Mouse (Mus musculus) heart, adult 2 months (tissue): Measurements from ENCODE around the gene Tns4. TPM values are rescaled to one million over a fixed set of nuclear protein-coding genes. Genes with fewer than 3 reads are reported as not detected.

Source experiments
- DNase-seq, 2 experiments: peaks; one replicate each; pipeline ENCODE4 v3.0.0; 2021
- H3K27ac ChIP-seq: fragments of 200-600 bp; 2 replicates; pipeline ENCODE4 v1.8.1; 2022
- H3K27me3 ChIP-seq: fragments of 200-500 bp; 2 replicates; pipeline ENCODE4 v1.6.1; 2012; ENCODE audit warnings: mild to moderate bottlenecking, low read length, inconsistent platforms, mixed read lengths; ENCODE audit not compliant: control insufficient read depth, insufficient read depth
- H3K36me3 ChIP-seq: fragments of 200-500 bp; 2 replicates; pipeline ENCODE4 v1.6.1; 2012; ENCODE audit warnings: low read length, inconsistent platforms; ENCODE audit not compliant: control insufficient read depth, insufficient read depth
- H3K4me1 ChIP-seq: fragments of 200-500 bp; 2 replicates; pipeline ENCODE4 v1.6.1; 2011; ENCODE audit warnings: low read length; ENCODE audit not compliant: control insufficient read depth, insufficient read depth
- H3K4me3 ChIP-seq: fragments of 200-600 bp; 2 replicates; pipeline ENCODE4 v1.8.1; 2022
- H3K79me2 ChIP-seq: fragments of 200-500 bp; replicated peaks from 2 replicates; pipeline ENCODE4 v1.6.1; 2012; ENCODE audit warnings: mild to moderate bottlenecking, inconsistent platforms, low read length, moderate library complexity, mixed read lengths; ENCODE audit not compliant: control insufficient read depth, insufficient read depth
- H3K9ac ChIP-seq: fragments of 200-500 bp; 2 replicates; pipeline ENCODE4 v1.6.1; 2012; ENCODE audit warnings: low read depth, mild to moderate bottlenecking, control low read depth, inconsistent platforms, low read length, mixed read lengths
- CTCF ChIP-seq: fragments of 200-600 bp; IDR thresholded peaks from 2 replicates; pipeline ENCODE4 v1.8.1; 2022; ENCODE audit warnings: antibody characterized with exemption, mild to moderate bottlenecking, moderate library complexity
- EP300 ChIP-seq: fragments of 200-500 bp; IDR thresholded peaks from 2 replicates; pipeline ENCODE4 v1.6.1; 2011; ENCODE audit warnings: low read depth, low read length, control low read depth; ENCODE audit not compliant: insufficient read depth
- POLR2A ChIP-seq: fragments of 200-500 bp; IDR thresholded peaks from 2 replicates; pipeline ENCODE4 v1.6.1; 2011; ENCODE audit warnings: mild to moderate bottlenecking, low read depth, low read length, control low read depth; ENCODE audit not compliant: insufficient read depth
- WGBS: fragments of 180-500 bp; shearing (Covaris S2); methylation state at CpG from one replicate; pipeline ENCODE4 v1.1.7; 2018; 5-methylcytosine and 5-hydroxymethylcytosine counted together
- intact Hi-C: fragments of 180-260 bp; cut with DNase I; formaldehyde crosslinking; loops from one replicate; pipeline ENCODE4 v1.15.1; 2025
- polyA plus RNA-seq: library from polyadenylated mRNA; depleted of rRNA; stranded (reverse); fragments of >200 nt; gene quantifications from 2 replicates; pipeline ENCODE4 v1.2.3, GENCODE M21; 2012
- total RNA-seq, 2 experiments: library from RNA; stranded (reverse); gene quantifications; 2 replicates each; pipeline ENCODE4 v1.2.3; 2021

Gene Tns4
- total and polyA plus RNA-seq, 3 experiments: 0.16 to 0.49 (median 0.23) TPM

DNA sequence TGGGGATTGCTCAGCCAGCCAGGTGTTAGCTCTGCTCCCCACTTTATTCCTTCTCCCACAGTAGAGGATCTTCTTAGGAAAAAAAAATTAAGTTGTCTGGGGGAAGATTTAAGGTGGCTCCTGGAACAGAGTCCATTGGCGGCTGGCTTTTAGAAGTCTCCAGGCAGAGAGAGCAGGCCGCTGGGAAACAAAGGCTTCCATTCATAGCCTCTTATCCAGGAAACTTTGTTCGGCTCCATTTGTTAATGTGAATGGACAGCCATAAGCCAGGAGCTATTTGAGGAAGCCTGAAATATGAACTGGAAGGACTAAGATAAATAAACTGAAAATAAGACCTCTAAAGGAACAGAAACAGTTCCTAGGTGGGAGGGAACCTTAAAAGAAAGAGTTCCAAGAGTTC lies 24.0 kb upstream of the Tns4 start:
- Histone ChIP-seq H3K9ac (no peak overlapping the region), H3K27ac (no peak overlapping the region), H3K4me1 (no peaks in the 10 kb centered on the region), H3K79me2 (no peaks in the 10 kb centered on the region), H3K36me3 (no peaks in the 10 kb centered on the region), H3K27me3 (no peaks in the 10 kb centered on the region), H3K4me3 (no peak overlapping the region)
- DNase-seq: no peak
- intact Hi-C loops: no loop called here
- 14% methylated on average over 3 of the region's 3 CpGs for WGBS
- TF ChIP-seq POLR2A (no peak), EP300 (no peak), CTCF (no peak)

DNA sequence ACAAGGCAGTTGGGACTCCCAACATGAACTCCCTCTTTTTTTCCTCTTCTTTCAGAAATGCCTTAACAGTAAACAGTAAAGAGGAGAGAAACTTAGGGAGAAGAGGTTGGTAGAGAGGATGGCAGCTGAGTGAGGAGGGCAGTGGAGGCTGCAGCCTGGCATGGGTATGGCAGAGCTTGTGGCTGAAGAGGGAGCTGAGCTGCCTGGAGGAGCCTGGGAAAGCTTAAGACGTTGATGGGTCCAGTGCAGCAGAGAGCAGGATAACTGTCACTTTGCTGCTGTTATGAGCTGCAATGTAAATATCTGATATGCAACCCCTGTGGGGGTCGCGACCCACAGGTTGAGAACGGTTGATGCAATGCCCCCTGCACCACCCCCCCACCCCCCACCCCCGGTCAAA lies 23.6 kb upstream of the Tns4 start:
- Histone ChIP-seq H3K9ac (no peak overlapping the region), H3K27me3 (no peaks in the 10 kb centered on the region), H3K4me3 (no peak overlapping the region), H3K27ac (no peak overlapping the region), H3K79me2 (no peaks in the 10 kb centered on the region), H3K4me1 (no peaks in the 10 kb centered on the region), H3K36me3 (no peaks in the 10 kb centered on the region)
- WGBS: 55% methylated on average over 5 of the region's 5 CpGs
- no peak for TF ChIP-seq POLR2A
- TF ChIP-seq CTCF: no peak
- no peak for TF ChIP-seq EP300
- intact Hi-C loops: no loop called here
- DNase-seq: no peak

- Histone ChIP-seq H3K27ac (no peak overlapping the region), H3K4me3 (no peak overlapping the region), H3K4me1 (no peaks in the 10 kb centered on the region), H3K9ac (no peak overlapping the region), H3K36me3 (no peaks in the 10 kb centered on the region), H3K27me3 (no peaks in the 10 kb centered on the region), H3K79me2 (no peaks in the 10 kb centered on the region)
- intact Hi-C loops: no loop called here
- DNase-seq: no peak
- no peak for TF ChIP-seq CTCF
- 93% methylated on average over 7 of the region's 7 CpGs for WGBS
These were observed 22.5 kb upstream of the Tns4 start for GRCm38 (mm10) chr11:99111631-99112030.

DNA sequence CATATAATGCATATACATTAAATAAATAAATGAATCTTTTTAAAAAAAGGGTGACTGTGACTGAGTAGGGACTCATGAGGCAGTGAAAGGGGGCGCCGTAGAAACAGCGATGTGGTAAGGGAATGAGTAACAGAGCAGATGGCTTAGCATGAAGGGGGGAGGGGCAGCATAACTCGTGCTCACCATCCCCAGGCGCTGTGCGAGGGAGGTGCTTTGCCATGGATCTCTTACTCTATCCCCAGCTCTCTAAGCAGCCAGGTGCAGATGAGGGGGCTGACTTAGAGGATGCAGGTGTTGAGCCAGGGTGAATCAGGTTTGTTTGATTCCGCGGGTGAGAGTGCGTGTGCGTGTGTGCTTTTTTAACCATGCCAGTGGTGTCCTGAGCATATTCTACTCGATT lies 22.0 kb upstream of the Tns4 start:
- H3K4me1 ChIP-seq: no peaks in the 10 kb centered on the region
- 78% methylated on average over 11 of the region's 11 CpGs for WGBS
- no peaks in the 10 kb centered on the region for H3K36me3 ChIP-seq
- no peak overlapping the region for H3K4me3 ChIP-seq
- no peak for TF ChIP-seq POLR2A
- no peak for TF ChIP-seq EP300
- no peak for TF ChIP-seq CTCF
- H3K27ac ChIP-seq: no peak overlapping the region
- no peaks in the 10 kb centered on the region for H3K79me2 ChIP-seq
- intact Hi-C loops: no loop called here
- no peaks in the 10 kb centered on the region for H3K27me3 ChIP-seq
- DNase-seq: no peak
- no peak overlapping the region for H3K9ac ChIP-seq

GRCm38 (mm10) chr11:99110370-99111110 lies 21.4 kb upstream of the Tns4 start:
- Histone ChIP-seq H3K4me1 (no peaks in the 10 kb centered on the region), H3K4me3 (no peak overlapping the region), H3K36me3 (no peaks in the 10 kb centered on the region), H3K79me2 (no peaks in the 10 kb centered on the region), H3K27ac (no peak overlapping the region), H3K27me3 (no peaks in the 10 kb centered on the region), H3K9ac (no peak overlapping the region)
- WGBS: 87% methylated on average over 15 of the region's 15 CpGs
- intact Hi-C loops: no loop called here
- DNase-seq: no peak
- TF ChIP-seq POLR2A (no peak), CTCF (peak; percentile 53), EP300 (no peak)

GRCm38 (mm10) chr11:99108296-99108695 lies 19.2 kb upstream of the Tns4 start:
- Histone ChIP-seq H3K4me3 (no peak overlapping the region), H3K27me3 (no peaks in the 10 kb centered on the region), H3K36me3 (no peaks in the 10 kb centered on the region), H3K9ac (no peak overlapping the region), H3K79me2 (no peaks in the 10 kb centered on the region), H3K4me1 (no peaks in the 10 kb centered on the region), H3K27ac (no peak overlapping the region)
- TF ChIP-seq POLR2A: no peak
- no peak for TF ChIP-seq EP300
- no peak for TF ChIP-seq CTCF
- no peak for DNase-seq
- intact Hi-C loops: no loop called here
- 65% methylated on average over 3 of the region's 3 CpGs for WGBS
